Mouse (Mus musculus) intestine, embryonic 15.5 days (tissue): ENCODE measurements around the gene Etl4. TPM values are rescaled to one million over a fixed set of nuclear protein-coding genes. Genes with fewer than 3 reads are reported as not detected.

Experiments used
- ATAC-seq: fragments of 200-750 bp; cut with Nextera tagmentation; 2 replicates; pipeline ENCODE4 v1.8.0; 2017; ENCODE audit warnings: moderate TSS enrichment, moderate library complexity
- H3K27ac ChIP-seq: fragments of 300-500 bp; sonication (generic); 2 replicates; pipeline ENCODE4 v1.5.1; 2015; ENCODE audit warnings: mild to moderate bottlenecking, inconsistent platforms
- H3K27me3 ChIP-seq: fragments of 300-500 bp; sonication (generic); replicated peaks from 2 replicates; pipeline ENCODE4 v1.6.1; 2015; ENCODE audit warnings: inconsistent platforms
- H3K36me3 ChIP-seq: fragments of 300-500 bp; sonication (generic); 2 replicates; pipeline ENCODE4 v1.6.1; 2015; ENCODE audit warnings: inconsistent platforms
- H3K4me1 ChIP-seq: fragments of 300-500 bp; sonication (generic); replicated peaks from 2 replicates; pipeline ENCODE4 v1.6.1; 2015; ENCODE audit warnings: inconsistent platforms
- H3K4me2 ChIP-seq: fragments of 300-500 bp; sonication (generic); replicated peaks from 2 replicates; pipeline ENCODE4 v1.6.1; 2015; ENCODE audit warnings: mild to moderate bottlenecking, inconsistent platforms
- H3K4me3 ChIP-seq: fragments of 300-500 bp; sonication (generic); replicated peaks from 2 replicates; pipeline ENCODE4 v1.5.1; 2015; ENCODE audit warnings: inconsistent platforms
- H3K9ac ChIP-seq: fragments of 300-500 bp; sonication (generic); 2 replicates; pipeline ENCODE4 v1.6.1; 2015; ENCODE audit warnings: inconsistent platforms
- H3K9me3 ChIP-seq: fragments of 300-500 bp; sonication (generic); 2 replicates; pipeline ENCODE4 v1.6.1; 2016; ENCODE audit warnings: inconsistent platforms
- WGBS: fragments of 180-500 bp; shearing (Covaris S2); methylation state at CpG from one replicate; pipeline ENCODE4 v1.1.7; 2015; 5-methylcytosine and 5-hydroxymethylcytosine counted together
- polyA plus RNA-seq: library from polyadenylated mRNA; unstranded; fragments of >200 nt; fragmentation: Nextera tagmentation; extraction: Ambion mirVana; gene quantifications from 2 replicates; pipeline ENCODE4 v1.2.1, GENCODE M21; 2015

Gene Etl4
- polyA plus RNA-seq, 1 experiment from 2014 or later: 32.8 TPM

DNA sequence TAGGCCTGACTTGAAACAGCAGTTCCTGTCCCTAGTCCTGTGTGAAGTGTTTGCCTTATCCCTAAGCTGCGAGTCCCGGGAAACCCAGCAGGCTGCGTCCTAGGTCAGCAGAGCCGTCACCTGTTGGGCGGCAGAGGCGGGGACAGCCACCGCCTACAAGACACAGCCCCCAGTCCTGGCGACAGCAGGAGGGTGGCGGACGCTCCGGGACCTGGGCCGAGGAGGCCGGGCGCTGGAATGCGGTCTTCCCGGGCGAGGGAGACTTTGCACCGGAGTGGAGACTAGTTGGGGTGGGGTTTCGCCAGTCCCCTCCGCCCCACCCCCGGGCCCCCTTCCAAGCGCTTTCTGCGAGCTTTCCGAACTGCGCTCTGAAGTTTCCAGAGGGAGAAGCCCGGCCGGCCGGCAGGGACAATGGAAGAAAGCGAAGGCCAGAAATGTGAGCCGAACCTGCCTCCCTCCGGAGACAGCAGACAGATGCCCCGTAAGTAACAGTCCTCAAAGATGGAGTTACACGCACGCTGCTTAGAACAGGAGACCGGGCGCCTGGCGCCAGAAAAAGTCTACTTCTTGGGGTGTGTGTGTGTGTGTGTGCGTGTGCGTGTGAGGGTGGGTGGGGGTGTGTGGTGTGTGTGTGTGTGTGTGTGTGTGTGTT lies 610.0 kb downstream of the Etl4 start:
- Histone ChIP-seq H3K27me3 (no peaks in the 10 kb centered on the region), H3K27ac (peak overlapping the region; percentile 89), H3K4me3 (peak overlapping the region; percentile 52), H3K9ac (peak overlapping the region; percentile 56), H3K9me3 (no peaks in the 10 kb centered on the region), H3K4me2 (peak overlapping the region; percentile 83), H3K4me1 (peaks cover 10% of the 10 kb centered on the region; the same call in 1 of the 2 replicates), H3K36me3 (no peaks in the 10 kb centered on the region)
- peak; percentile 92 for ATAC-seq
- WGBS: 0% methylated on average over 39 of the region's 39 CpGs

DNA sequence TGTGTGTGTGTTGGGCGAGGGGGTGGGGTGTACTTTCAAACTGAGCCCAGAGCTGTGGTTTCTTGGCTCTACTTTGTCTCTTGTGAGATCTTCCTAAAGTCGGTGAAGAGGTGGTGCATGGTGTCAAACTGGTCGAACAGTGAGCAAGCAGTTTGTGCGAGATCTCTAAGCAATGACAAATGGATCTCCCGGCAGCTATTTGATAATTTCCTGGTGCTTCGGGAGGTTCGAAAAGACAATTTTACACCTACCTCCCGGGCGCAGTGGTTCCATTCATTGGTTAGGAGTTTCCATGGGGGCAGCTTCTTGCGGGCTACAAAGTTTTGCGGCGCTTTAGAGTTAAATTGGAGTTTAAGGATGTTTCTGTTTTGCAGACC lies 610.5 kb downstream of the Etl4 start:
- peak overlapping the region; percentile 52 for H3K4me3 ChIP-seq
- WGBS: under 1% methylated on average over 12 of the region's 12 CpGs
- H3K9me3 ChIP-seq: no peaks in the 10 kb centered on the region
- H3K27me3 ChIP-seq: no peaks in the 10 kb centered on the region
- H3K4me1 ChIP-seq: peaks cover 10% of the 10 kb centered on the region; the same call in 1 of the 2 replicates
- peak overlapping the region; percentile 56 for H3K9ac ChIP-seq
- peak overlapping the region; percentile 89 for H3K27ac ChIP-seq
- peak; percentile 54 for ATAC-seq
- peak overlapping the region; percentile 83 for H3K4me2 ChIP-seq
- H3K36me3 ChIP-seq: no peaks in the 10 kb centered on the region

DNA sequence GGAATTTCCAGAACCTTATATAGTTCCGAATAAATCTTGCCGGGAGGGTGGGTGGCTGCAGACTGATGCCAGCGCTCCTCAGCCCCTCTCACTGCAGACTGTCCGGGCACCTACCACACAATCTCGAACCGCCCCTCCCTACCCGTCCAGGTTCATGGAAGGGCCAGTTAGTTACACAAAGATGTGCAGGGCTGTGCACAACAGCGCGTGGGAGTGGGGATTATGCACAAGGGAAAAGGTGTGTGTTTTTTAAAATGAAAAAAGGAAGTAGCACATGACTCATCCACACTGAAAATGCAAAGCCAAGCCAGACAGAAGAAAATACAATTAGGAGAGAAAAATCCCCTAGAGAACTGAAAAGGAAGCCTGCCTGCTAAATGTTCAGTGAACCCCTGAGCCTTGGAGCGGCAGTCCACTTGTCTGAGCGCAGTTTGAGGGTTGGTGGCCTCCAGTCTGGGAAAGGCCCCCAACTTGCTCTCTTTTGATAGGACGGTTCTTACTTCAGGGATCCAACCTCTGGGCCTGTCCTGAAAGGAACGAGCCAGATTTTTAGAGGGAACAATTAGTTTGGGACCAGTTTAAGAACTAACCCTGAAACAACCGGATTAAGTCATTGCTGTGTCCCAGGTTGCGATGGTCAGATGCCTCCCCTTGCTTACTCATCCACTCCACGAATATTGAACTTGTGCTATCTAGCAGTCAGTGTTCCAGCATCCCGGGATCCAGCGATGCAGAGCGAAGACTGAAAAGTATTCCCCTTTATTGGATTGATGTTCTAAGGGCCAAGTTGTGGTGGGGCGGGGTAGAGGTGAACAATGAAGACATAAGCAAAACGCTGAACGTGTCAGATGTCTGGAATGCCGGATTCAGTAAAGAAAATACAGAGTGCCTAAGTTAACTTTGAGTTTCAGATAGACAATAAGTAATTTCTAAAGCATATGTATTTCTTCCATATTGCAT lies 611.3 kb downstream of the Etl4 start:
- H3K9me3 ChIP-seq: no peaks in the 10 kb centered on the region
- peaks cover 11% of the 10 kb centered on the region for H3K4me1 ChIP-seq
- H3K4me3 ChIP-seq: peak overlapping the region; percentile 52
- H3K9ac ChIP-seq: peak overlapping the region; percentile 56
- 17% methylated on average over 23 of the region's 23 CpGs for WGBS
- H3K27ac ChIP-seq: peak overlapping the region; percentile 89
- peak overlapping the region; percentile 83 for H3K4me2 ChIP-seq
- no peaks in the 10 kb centered on the region for H3K27me3 ChIP-seq
- peak; percentile 46 for ATAC-seq
- no peaks in the 10 kb centered on the region for H3K36me3 ChIP-seq

DNA sequence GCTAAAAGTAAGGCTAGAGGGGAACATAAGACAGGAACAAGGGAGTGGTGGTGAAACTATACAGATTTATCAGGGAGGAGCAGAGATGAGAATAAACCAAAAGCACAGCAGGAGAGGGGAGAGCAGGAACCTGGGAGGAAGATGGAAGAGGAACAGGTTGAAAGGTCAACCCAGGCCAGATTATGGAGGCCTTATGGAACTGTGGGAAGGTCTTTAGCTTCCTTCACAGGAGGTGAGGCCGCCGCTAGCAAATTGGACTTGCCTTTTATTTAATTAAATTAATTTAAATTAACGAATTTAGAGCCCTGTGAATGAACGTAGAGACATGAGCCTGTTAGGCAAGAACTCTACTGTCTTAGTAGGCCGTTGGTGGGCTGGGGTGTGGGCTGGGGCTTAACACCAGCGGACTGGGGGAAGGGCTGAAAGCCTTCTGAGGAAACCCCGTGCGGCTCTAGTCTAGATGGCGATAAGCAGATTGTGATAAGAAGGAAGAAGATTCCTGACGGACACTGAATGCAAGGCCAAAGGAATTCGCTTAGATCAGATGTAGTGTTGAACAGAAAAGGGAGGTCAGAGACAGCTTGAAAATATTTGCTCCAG lies 612.2 kb downstream of the Etl4 start:
- H3K4me2 ChIP-seq: peak overlapping the region; percentile 83
- peaks cover 16% of the 10 kb centered on the region for H3K4me1 ChIP-seq
- H3K9ac ChIP-seq: no peak overlapping the region
- H3K27ac ChIP-seq: no peak overlapping the region
- H3K36me3 ChIP-seq: no peaks in the 10 kb centered on the region
- H3K4me3 ChIP-seq: no peak overlapping the region
- H3K27me3 ChIP-seq: no peaks in the 10 kb centered on the region
- H3K9me3 ChIP-seq: no peaks in the 10 kb centered on the region
- ATAC-seq: no peak
- WGBS: 43% methylated on average over 11 of the region's 11 CpGs

DNA sequence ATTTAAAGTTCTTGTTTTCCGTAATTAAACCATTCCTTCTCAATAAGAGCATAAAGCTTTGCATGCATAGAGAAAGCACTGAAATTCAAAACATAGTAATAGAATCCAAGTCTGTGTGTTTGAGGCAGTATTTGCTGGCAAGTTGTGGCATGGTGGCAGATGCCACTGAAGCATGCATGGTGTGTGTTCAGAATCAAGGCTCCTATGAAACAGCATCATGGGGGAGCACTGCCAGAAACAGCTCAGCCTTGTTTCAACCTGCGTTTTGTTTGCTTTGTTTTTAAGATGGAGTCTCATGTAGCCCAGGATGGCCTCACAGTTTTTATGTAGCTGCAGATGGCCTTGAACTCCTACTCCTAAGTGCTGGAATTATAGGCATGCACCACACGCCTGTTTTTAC lies 614.1 kb downstream of the Etl4 start:
- Histone ChIP-seq H3K9me3 (no peaks in the 10 kb centered on the region), H3K36me3 (no peaks in the 10 kb centered on the region), H3K27me3 (no peaks in the 10 kb centered on the region), H3K4me1 (peaks cover 15% of the 10 kb centered on the region), H3K4me2 (no peak overlapping the region), H3K9ac (no peak overlapping the region), H3K4me3 (no peak overlapping the region), H3K27ac (no peak overlapping the region)
- no peak for ATAC-seq
- WGBS: 82% methylated on average over 3 of the region's 3 CpGs

DNA sequence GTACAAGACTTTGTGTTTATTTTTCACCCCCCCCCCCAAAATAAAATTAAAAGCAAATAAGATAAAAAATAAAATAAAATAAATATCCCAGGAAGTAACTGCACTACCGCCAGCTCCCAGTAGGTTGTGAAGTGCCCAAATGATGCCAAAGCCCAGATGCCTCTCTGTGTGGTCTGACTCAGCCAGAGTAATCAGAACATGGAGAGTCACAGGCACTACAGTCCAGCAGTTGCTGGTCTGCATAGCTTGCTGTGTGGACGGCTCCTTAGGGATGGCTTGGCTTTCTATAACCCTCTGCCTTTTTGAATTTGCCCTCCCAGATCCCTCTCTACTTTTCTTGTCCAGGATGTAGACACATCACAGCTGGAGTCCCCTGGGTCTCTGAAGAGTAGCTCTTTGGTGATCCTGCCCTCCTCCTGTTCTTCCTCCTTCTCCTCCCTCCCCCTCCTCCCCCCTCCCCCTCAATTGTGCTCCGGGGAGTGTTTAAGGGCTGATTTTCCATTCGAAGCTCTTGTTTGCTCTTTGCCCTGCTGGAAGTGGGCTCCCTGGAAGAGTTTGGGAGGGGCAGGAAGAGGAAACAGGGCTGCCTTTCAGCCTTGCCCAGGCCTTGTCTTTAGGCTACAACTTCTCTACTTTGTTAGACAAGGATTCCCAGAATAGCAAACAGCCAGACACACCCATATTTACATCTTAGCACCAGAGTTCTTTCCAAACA lies 616.5 kb downstream of the Etl4 start:
- Histone ChIP-seq H3K9ac (no peak overlapping the region), H3K27me3 (no peaks in the 10 kb centered on the region), H3K4me2 (no peak overlapping the region), H3K9me3 (no peaks in the 10 kb centered on the region), H3K36me3 (no peaks in the 10 kb centered on the region), H3K27ac (peak overlapping the region; percentile 72), H3K4me3 (no peak overlapping the region), H3K4me1 (peaks cover 15% of the 10 kb centered on the region)
- 22% methylated on average over 4 of the region's 4 CpGs for WGBS
- ATAC-seq: peak; percentile 68

DNA sequence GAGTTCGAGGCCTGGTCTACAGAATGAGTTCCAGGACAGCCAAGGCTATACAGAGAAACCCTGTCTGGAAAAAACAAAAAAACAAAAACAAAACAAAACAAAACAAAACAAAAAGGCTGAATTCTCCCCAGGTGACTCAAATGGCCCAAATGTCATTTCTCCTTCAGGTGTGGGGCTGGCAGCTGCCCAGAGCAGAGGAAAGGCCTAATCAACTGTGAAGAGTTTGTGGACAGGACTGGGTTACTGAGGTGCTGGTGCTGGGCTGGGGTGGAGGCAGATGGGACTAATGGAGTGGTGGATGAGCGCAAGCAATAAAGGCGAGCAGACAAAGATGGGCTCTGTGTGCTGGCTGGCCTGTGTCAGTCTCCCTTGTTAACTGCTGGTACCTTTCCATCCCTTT lies 617.3 kb downstream of the Etl4 start:
- Histone ChIP-seq H3K27ac (no peak overlapping the region), H3K4me3 (no peak overlapping the region), H3K9ac (no peak overlapping the region), H3K4me2 (no peak overlapping the region), H3K9me3 (no peaks in the 10 kb centered on the region), H3K4me1 (peaks cover 13% of the 10 kb centered on the region), H3K36me3 (no peaks in the 10 kb centered on the region; the same call in 1 of the 2 replicates), H3K27me3 (no peaks in the 10 kb centered on the region)
- 89% methylated on average over 3 of the region's 3 CpGs for WGBS
- ATAC-seq: no peak

DNA sequence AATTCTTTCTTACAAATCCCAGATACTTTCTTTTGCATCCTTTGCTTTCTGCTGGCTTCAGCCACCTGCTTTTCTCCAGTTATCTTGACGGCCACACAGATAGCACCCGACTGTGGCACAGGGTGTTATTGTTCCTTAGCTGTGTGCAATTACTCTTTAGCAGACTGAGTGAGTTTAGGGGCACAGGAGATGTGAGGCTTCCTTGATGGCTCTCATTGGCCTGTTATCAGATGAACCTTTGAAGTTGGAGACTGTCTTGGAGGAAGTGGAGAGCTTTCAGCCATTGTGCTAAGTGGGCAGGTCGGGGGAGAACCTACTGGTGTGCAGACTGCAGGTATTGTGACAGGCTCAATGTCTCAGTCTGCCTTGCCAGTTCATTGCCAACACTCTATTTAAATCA lies 623.0 kb downstream of the Etl4 start:
- H3K9me3 ChIP-seq: no peaks in the 10 kb centered on the region
- H3K4me2 ChIP-seq: no peak overlapping the region
- whole genome bisulfite sequencing: 16% methylated on average over 3 of the region's 3 CpGs
- H3K27ac ChIP-seq: no peak overlapping the region
- 0 out of 2 replicates have a peak, but pooled peaks cover 2% of the 10 kb centered on the region for H3K4me1 ChIP-seq
- no peaks in the 10 kb centered on the region for H3K27me3 ChIP-seq
- no peaks in the 10 kb centered on the region; the same call in 1 of the 2 replicates for H3K36me3 ChIP-seq
- H3K9ac ChIP-seq: no peak overlapping the region
- ATAC-seq: peak; percentile 90
- no peak overlapping the region for H3K4me3 ChIP-seq

DNA sequence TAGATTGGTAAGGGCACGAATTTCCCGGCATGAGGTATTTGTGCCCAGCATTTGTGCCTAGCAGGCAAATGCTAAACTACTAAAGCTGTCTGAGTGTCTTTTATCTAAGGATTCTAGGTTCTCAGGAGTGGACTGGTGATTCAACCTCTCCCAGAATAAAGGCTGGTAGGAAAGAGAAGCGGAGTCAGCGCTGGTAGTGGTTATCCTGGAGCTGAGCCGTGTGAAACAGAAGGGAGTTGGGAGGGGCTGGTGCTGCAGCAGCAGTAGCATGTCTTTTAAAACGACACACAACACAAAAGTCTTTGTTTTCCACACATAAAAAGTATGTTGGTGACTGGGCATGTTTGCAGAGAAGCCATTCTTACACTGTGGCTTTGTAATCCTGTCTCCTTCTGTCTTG lies 628.2 kb downstream of the Etl4 start:
- Histone ChIP-seq H3K36me3 (no peaks in the 10 kb centered on the region), H3K4me1 (no peaks in the 10 kb centered on the region), H3K27me3 (no peaks in the 10 kb centered on the region), H3K4me3 (no peak overlapping the region), H3K27ac (no peak overlapping the region), H3K4me2 (no peak overlapping the region), H3K9me3 (no peaks in the 10 kb centered on the region), H3K9ac (no peak overlapping the region)
- 80% methylated on average over 6 of the region's 6 CpGs for WGBS
- no peak for ATAC-seq

DNA sequence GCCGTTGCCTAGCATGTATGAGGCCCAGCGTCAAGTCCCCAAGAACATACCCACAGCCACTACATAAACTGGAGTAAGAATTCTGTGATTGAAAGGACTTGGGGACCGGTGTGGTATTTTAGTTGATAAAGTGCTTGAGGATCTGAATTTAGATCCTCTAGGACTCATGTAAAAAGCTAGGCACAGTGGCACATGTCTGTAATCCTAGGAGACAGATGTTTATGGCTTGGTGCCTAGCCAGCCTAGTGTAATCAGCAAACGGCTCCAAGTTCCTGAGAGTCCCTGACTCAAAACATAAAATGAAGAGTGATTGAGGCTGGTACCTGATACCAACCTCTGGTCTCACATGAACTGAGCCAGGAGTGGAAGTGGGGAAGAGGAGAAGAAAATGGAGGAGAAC lies 629.3 kb downstream of the Etl4 start:
- WGBS: 77% methylated on average over 4 of the region's 4 CpGs
- Histone ChIP-seq H3K36me3 (no peaks in the 10 kb centered on the region), H3K27me3 (no peaks in the 10 kb centered on the region), H3K4me3 (no peak overlapping the region), H3K4me1 (no peaks in the 10 kb centered on the region), H3K9ac (no peak overlapping the region), H3K4me2 (no peak overlapping the region), H3K9me3 (no peaks in the 10 kb centered on the region), H3K27ac (no peak overlapping the region)
- ATAC-seq: no peak

DNA sequence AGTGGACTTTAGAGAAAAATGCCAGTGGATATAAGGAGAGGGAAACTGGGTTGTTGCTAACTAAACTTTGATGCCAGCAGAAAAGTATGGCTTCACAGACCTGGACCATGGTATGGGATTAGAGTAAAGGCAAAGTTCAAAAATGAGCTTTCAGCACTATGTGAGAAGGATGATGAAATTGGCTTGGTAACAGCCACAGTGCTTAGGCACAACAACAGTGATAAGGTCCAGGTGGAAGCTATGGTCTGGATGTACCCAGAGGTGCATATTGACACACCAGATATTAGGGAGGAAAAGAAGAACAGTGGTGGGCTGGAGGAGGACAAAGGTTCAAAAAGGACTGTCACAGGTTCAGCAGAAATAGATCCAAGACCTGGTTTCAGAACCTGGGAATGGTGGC lies 631.7 kb downstream of the Etl4 start:
- Histone ChIP-seq H3K4me1 (peaks cover 4% of the 10 kb centered on the region; the same call in 1 of the 2 replicates), H3K36me3 (no peaks in the 10 kb centered on the region), H3K9me3 (no peaks in the 10 kb centered on the region), H3K9ac (no peak overlapping the region), H3K27me3 (no peaks in the 10 kb centered on the region), H3K4me3 (no peak overlapping the region), H3K4me2 (no peak overlapping the region), H3K27ac (no peak overlapping the region)
- ATAC-seq: 0 out of 2 replicates have a peak, but pooled peaks have one; percentile 18

DNA sequence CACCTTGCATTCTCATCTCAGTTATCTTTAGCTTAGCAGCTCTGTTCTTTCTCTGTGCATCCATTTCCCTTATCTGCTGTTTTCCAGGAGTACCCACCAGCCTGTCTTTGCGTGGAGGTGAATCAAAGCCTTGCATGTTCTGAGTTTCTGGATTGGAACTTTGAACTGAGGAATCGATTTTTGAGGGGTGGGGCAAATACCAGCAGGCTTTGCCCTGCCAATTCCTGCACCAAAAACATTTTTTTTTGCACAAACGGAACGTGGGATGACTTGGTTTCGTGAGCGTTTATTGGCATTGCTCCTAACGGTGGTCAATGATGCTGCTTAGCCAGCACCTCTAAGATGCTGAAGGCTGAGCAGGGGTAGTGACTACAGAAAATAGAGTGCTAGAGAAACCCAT lies 632.7 kb downstream of the Etl4 start:
- Histone ChIP-seq H3K4me2 (no peak overlapping the region), H3K36me3 (no peaks in the 10 kb centered on the region), H3K4me3 (no peak overlapping the region), H3K9me3 (no peaks in the 10 kb centered on the region), H3K27me3 (no peaks in the 10 kb centered on the region), H3K27ac (no peak overlapping the region), H3K4me1 (peaks cover 13% of the 10 kb centered on the region; the same call in 1 of the 2 replicates), H3K9ac (no peak overlapping the region)
- WGBS: 68% methylated on average over 7 of the region's 7 CpGs
- ATAC-seq: no peak
